Mouse (Mus musculus) forebrain, embryonic 11.5 days (tissue): Measurements from ENCODE around the gene Sez6l. TPM values are rescaled to one million over a fixed set of nuclear protein-coding genes. Genes with fewer than 3 reads are reported as not detected.

ENCODE experiments used
- polyA plus RNA-seq: library from polyadenylated mRNA; unstranded; fragments of >200 nt; fragmentation: Nextera tagmentation; extraction: Ambion mirVana; gene quantifications from 2 replicates; pipeline ENCODE4 v1.2.1, GENCODE M21; 2014

Sez6l gene
- polyA plus RNA-seq, 1 experiment from 2014 or later, result 4.8 TPM

Other genes starting within 250 kb of the Sez6l start
- 46.1 and 52.2 TPM in 2 replicates for gene Srrd, start 234.1 kb downstream of the Sez6l start, polyA plus RNA-seq
- gene Hps4, start 234.1 kb downstream of the Sez6l start, polyA plus RNA-seq, result 32.9 and 35.4 TPM in 2 replicates
- gene Gm6583, start 221.2 kb downstream of the Sez6l start, polyA plus RNA-seq, result 0.29 TPM in 1 of 2 replicates, not detected in the other
- gene Asphd2, start 182.3 kb downstream of the Sez6l start, polyA plus RNA-seq, result 50.7 and 54.1 TPM in 2 replicates
- gene Gm6588, start 127.8 kb downstream of the Sez6l start, polyA plus RNA-seq, result not detected in 2 replicates